Mouse (Mus musculus): ENCODE data around the gene Dab1.

The Dab1 gene

GRCm38 (mm10) chr4:104395515-104395914, 776.4 kb downstream of the Dab1 start:
- ChIA-PET POLR2A (interaction anchor here in 1 of 4 experiments (1.1 kb wide), 1 partner anchor 25 kb away, joined by 3 read pairs; no protein-coding TSS in a partner anchor), CTCF (interaction anchor here in 3 of 4 experiments (0.5 to 1.1 kb wide), 5 partner anchors 13 to 637 kb away, joined by 3 to 6 read pairs (median 4); no protein-coding TSS in a partner anchor)

- ChIA-PET CTCF (interaction anchor here (0.5 to 1.1 kb wide), 8 partner anchors 8 to 637 kb away, joined by 3 to 6 read pairs (median 4); no protein-coding TSS in a partner anchor), POLR2A (interaction anchor here in 1 of 4 experiments (1.1 kb wide), 1 partner anchor 25 kb away, joined by 3 read pairs; no protein-coding TSS in a partner anchor)
Observed at GRCm38 (mm10) chr4:104396095-104396494, 776.9 kb downstream of the Dab1 start.

- CTCF ChIA-PET: interaction anchor here in 1 of 4 experiments (0.6 kb wide), 1 partner anchor 384 kb away, joined by 3 read pairs; no protein-coding TSS in a partner anchor
- POLR2A ChIA-PET: no interaction called here
Observed at GRCm38 (mm10) chr4:104399106-104399730, 780.1 kb downstream of the Dab1 start.

- ChIA-PET POLR2A (interaction anchor here in 1 of 4 experiments (1.6 kb wide), 1 partner anchor 11 kb away, joined by 3 read pairs; no protein-coding TSS in a partner anchor), CTCF (interaction anchor here in 1 of 4 experiments (0.7 kb wide), 1 partner anchor 33 kb away, joined by 16 read pairs; no protein-coding TSS in a partner anchor)
Observed at GRCm38 (mm10) chr4:104404099-104404498, 784.9 kb downstream of the Dab1 start.

GRCm38 (mm10) chr4:104410922-104411321, 791.8 kb downstream of the Dab1 start:
- POLR2A ChIA-PET: interaction anchor here in 1 of 4 experiments (1.5 kb wide), 1 partner anchor 49 kb away, joined by 4 read pairs; no protein-coding TSS in a partner anchor
- CTCF ChIA-PET: interaction anchor here in 2 of 4 experiments (0.6 kb wide), 2 partner anchors 15 to 502 kb away, joined by 3 to 4 read pairs; partner anchors contain the start of gene Fyb2 (in 1 of the 2)

GRCm38 (mm10) chr4:104415482-104415881, 796.3 kb downstream of the Dab1 start:
- CTCF ChIA-PET: no interaction called here
- POLR2A ChIA-PET: no interaction called here

GRCm38 (mm10) chr4:104418354-104418753, 799.2 kb downstream of the Dab1 start:
- CTCF ChIA-PET: interaction anchor here in 1 of 4 experiments (0.7 kb wide), 1 partner anchor 247 kb away, joined by 3 read pairs; no protein-coding TSS in a partner anchor
- POLR2A ChIA-PET: no interaction called here

GRCm38 (mm10) chr4:104420983-104421680, 802.0 kb downstream of the Dab1 start:
- CTCF ChIA-PET: no interaction called here

GRCm38 (mm10) chr4:104429127-104429526, 810.0 kb downstream of the Dab1 start:
- POLR2A ChIA-PET: interaction anchor here in 1 of 4 experiments (0.6 kb wide), 1 partner anchor 139 kb away, joined by 4 read pairs; no protein-coding TSS in a partner anchor
- CTCF ChIA-PET: no interaction called here

More at GRCm38 (mm10) chr4:104420983-104421680, 802.0 kb downstream of the Dab1 start:
- POLR2A ChIA-PET: interaction anchor here in 1 of 4 experiments (0.6 to 0.7 kb wide), 2 partner anchors 147 to 894 kb away, joined by 4 to 7 read pairs; no protein-coding TSS in a partner anchor

GRCm38 (mm10) chr4:104431231-104431855, 812.2 kb downstream of the Dab1 start:
- ChIA-PET CTCF (no interaction called here), POLR2A (no interaction called here)

- CTCF ChIA-PET: no interaction called here
- POLR2A ChIA-PET: no interaction called here
Observed at GRCm38 (mm10) chr4:104432150-104432549, 813.0 kb downstream of the Dab1 start.

GRCm38 (mm10) chr4:104435736-104436135, 816.6 kb downstream of the Dab1 start:
- ChIA-PET CTCF (interaction anchor here in 1 of 4 experiments (0.9 kb wide), 1 partner anchor 79 kb away, joined by 3 read pairs; no protein-coding TSS in a partner anchor), POLR2A (no interaction called here)

- CTCF ChIA-PET: no interaction called here
- POLR2A ChIA-PET: no interaction called here
Observed at GRCm38 (mm10) chr4:104436411-104436810, 817.3 kb downstream of the Dab1 start.

GRCm38 (mm10) chr4:104438730-104439129, 819.6 kb downstream of the Dab1 start:
- CTCF ChIA-PET: no interaction called here
- POLR2A ChIA-PET: interaction anchor here in 1 of 4 experiments (0.7 kb wide), 1 partner anchor 385 kb away, joined by 3 read pairs; no protein-coding TSS in a partner anchor

- POLR2A ChIA-PET: interaction anchor here in 1 of 4 experiments (0.7 kb wide), 1 partner anchor 384 kb away, joined by 3 read pairs; no protein-coding TSS in a partner anchor
- CTCF ChIA-PET: no interaction called here
Observed at GRCm38 (mm10) chr4:104439641-104440040, 820.5 kb downstream of the Dab1 start.

- ChIA-PET CTCF (no interaction called here), POLR2A (interaction anchor here in 1 of 4 experiments (0.7 kb wide), 1 partner anchor 76 kb away, joined by 4 read pairs; no protein-coding TSS in a partner anchor)
Observed at GRCm38 (mm10) chr4:104442925-104443747, 824.0 kb downstream of the Dab1 start.

GRCm38 (mm10) chr4:104443775-104444174, 824.6 kb downstream of the Dab1 start:
- ChIA-PET CTCF (no interaction called here), POLR2A (no interaction called here)

- POLR2A ChIA-PET: no interaction called here
- CTCF ChIA-PET: no interaction called here
Observed at GRCm38 (mm10) chr4:104444985-104445384, 825.8 kb downstream of the Dab1 start.

- ChIA-PET POLR2A (no interaction called here), CTCF (no interaction called here)
Observed at GRCm38 (mm10) chr4:104448199-104448598, 829.0 kb downstream of the Dab1 start.
